Mouse (Mus musculus) adrenal gland, postnatal 14 days (tissue): ENCODE measurements around the gene Ccn5. TPM values are rescaled to one million over a fixed set of nuclear protein-coding genes. Genes with fewer than 3 reads are reported as not detected.
A peak's percentile ranks its signal among the peaks of the same experiment; 100 is the strongest.

Experiments used
- DNase-seq: peaks from one replicate; pipeline ENCODE4 v3.0.0; 2021; ENCODE audit warnings: mixed read lengths
- total RNA-seq: library from RNA; stranded (reverse); gene quantifications from 2 replicates; pipeline ENCODE4 v1.2.3, GENCODE M21; 2021

Gene Ccn5
- total RNA-seq, 1 experiment from 2014 or later, result 0.26 TPM

DNA sequence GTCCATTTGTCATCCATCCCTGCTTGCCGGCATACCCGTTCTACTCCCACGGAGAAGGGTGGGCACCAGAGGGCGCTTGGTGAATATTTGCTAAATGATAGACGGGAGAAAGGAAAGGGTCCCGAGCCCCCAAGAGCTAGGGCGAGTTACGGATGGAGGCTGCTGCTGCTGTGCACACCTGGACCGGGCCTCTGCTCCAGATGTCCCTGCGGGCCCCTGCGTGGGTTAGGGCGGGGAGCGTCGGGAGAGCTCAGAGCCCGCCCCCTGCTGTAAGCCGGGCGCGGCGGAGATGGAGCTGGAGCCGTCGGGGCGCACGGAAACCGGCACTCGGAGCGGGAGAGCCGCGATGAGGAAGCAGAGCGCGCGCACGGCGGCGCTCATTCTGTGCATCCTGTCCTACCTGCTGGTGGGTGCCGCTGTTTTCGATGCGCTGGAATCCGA, 32.8 kb downstream of the Ccn5 start, which contains the start of gene Kcnk15:
Gene Kcnk15, plus strand, starts transcription at position 191 of the 441 bp plus-strand sequence.
- peak; percentile 38 for DNase-seq

GRCm38 (mm10) chr2:163857233-163857632, 36.6 kb downstream of the Ccn5 start:
- DNase-seq, result no peak

- DNase-seq, result peak; percentile 63
These were observed 37.7 kb downstream of the Ccn5 start for GRCm38 (mm10) chr2:163858254-163858947.

- DNase-seq, result no peak
These were observed 44.6 kb downstream of the Ccn5 start for GRCm38 (mm10) chr2:163865311-163865710.

DNA sequence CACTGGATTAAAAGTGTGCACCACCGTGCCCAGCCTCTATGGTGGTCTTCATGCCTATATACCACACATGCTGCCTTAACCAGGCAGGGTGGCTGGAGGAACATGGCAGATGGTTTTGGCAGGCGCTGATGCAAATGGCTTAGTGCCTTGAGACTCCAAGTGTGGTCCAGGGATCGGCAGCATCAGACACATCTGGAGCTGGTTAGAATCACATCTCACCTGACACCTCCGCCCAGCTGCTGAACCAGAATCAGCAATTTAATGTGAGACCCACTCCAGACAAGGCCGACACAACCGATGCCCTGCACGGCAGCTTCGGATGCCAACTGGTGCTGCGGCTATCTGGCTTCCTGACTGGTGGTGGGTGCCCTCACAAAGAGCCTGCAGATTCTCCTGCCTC, 45.4 kb downstream of the Ccn5 start:
- no peak for DNase-seq

DNA sequence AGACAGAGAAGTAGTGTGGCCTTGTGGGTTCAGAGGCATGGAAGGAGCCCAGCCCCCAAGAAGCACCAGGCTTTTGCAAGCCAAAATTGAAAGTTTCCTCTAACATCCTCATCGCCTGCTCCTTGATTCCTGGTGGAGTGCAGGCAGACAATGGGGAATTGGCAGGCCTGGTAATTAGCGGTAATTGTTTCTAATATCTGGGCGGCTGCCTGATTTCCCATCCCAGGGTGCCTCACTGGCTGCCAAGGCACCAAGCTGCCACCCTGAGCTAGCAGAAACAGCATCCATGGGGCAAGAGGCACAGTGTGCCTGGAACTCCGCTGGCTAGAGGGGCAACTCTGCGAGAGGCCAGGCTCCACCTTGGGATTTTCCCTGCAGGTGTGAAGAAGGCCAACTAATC, 49.1 kb downstream of the Ccn5 start:
- DNase-seq, result no peak

DNA sequence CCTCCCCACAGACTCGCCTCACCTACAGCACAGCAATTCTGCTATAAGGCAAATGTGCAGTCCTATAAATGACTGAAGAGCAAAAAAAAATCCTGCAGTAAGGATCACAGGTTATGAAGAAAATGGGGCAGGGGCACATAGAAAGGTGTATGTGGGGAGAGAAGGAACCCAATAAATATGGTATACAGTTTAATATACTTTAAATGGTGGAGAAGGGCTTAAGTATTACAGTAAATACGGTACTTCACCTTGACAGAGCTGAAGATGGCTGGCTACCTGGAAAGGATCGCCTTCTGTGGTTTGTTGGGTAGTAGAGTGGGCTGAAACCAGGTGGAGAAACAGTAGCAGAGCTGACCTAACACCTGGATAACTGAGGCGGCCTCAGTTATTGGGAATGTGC, 50.6 kb downstream of the Ccn5 start:
- no peak for DNase-seq

DNA sequence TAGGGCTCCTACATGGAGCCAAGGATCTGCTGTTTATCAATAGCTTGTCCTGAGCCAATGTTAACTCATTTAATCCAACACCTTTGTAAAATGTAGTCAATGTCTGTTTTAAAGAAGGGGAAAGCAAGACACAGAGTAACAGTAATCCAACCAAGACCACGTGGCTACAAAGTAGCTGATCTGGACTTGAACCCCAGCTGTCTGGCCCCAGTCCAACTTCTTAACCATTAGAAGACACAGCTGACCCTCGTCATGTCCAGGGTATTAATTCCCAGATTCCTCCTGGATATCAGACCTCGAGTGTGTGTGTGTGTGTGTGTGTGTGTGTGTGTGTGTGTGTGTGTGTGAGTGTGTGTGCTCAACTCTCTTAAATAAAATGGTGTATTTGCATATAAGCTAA, 51.2 kb downstream of the Ccn5 start:
- DNase-seq, result no peak

DNA sequence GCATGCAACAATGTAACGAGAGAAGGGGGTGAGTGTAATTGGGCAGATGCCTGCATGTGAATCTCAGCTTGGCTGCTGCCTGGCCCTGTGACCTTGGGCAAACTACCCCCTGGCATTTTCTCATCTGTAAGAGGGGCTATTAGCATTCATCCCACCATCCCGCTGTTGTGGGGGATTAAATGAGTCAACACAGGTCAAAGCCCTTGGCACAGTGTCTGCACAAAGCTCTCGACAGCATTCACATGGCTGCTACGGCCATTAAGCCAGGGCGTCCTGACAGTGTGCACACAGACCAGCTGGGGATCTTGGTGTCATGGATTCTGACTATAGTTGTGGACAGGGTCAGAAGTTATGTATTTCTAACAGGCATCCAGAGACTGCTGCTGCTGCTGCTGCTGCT, 54.2 kb downstream of the Ccn5 start:
- no peak for DNase-seq

GRCm38 (mm10) chr2:163875484-163875883, 54.8 kb downstream of the Ccn5 start:
- DNase-seq, result peak; percentile 59

DNA sequence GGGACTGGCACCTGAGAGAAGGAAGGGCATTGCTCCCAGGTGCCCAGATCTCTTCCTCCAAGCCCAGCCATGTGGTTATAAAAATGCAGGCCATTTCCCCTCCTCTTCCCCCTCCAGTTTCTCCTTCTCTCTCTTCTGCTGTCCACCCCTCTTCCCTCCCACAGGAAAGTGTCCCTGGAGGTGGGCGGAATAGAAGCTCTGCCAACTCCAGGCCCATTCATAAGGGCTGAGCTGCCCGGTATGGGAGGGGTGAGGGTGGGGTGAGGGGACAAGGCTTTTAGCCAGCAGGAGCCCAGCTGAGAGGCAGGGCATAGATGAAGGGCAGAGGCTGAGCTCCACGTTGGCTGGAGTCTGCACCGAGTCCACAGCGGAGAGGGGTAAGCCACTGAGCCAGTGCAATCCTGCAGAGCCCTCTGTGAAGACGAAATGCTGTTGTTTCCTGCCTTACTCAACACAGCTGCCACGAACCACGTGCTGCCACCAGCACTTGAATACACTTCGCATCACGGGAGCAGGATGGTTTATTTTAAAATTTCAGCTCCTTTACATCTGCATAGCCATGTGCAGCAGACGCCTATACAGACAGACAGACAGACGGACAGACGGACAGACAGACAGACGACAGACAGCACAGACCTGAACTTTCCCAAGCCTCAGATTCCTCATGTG, 56.3 kb downstream of the Ccn5 start:
- peak; percentile 39 for DNase-seq

DNA sequence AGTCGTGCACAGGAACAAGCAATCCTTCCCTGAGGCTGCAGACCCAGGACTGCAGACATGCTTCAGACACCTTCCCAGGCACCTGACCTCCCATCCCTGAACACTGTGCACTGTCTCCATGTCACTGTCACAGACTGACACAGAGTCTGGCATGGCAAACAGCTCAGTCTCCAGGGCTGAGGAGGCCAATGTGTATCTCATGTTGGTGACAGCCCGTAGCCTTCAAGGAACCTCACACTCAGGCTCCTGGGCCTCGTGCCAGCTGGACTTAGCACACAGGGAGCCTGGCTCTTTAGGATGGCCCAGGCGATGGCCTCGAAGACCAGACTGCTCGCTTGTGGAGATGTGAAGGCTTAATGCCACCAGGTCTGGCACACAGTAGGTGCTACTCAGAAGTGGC, 60.2 kb downstream of the Ccn5 start:
- DNase-seq, result peak; percentile 90

Other genes starting within 250 kb of the Ccn5 start
- 29.9 and 33.4 TPM in 2 replicates for gene Ttpal, start 218.5 kb upstream of the Ccn5 start, total RNA-seq
- 390 and 468 TPM in 2 replicates for gene Serinc3, start 175.7 kb upstream of the Ccn5 start, total RNA-seq
- gene Pkig, start 162.5 kb upstream of the Ccn5 start, total RNA-seq, result 44.2 and 46.9 TPM in 2 replicates
- gene Ada, start 70.6 kb upstream of the Ccn5 start, total RNA-seq, result 3.1 and 3.9 TPM in 2 replicates
- not detected in 2 replicates for gene Kcnk15, start 32.8 kb downstream of the Ccn5 start, total RNA-seq
- 72.1 and 92.7 TPM in 2 replicates for gene Rims4, start 97.8 kb downstream of the Ccn5 start, total RNA-seq
- gene Ywhab, start 174.1 kb downstream of the Ccn5 start, total RNA-seq, result 244 and 254 TPM in 2 replicates
- 1.0 and 2.9 TPM in 2 replicates for gene Pabpc1l, start 204.6 kb downstream of the Ccn5 start, total RNA-seq
- 28.6 and 36.1 TPM in 2 replicates for gene Stk4, start 249.5 kb downstream of the Ccn5 start, total RNA-seq